Mouse (Mus musculus) embryo, embryonic 9.5 days (tissue): ENCODE measurements at regions not wholly inside any gene's neighbourhood (a gene's known extent, or its start where the extent isn't known, plus 50 kb on each side); places are given as distances from the start of the nearest gene placed in this dataset.

Experiments used
- DNase-seq: peaks from one replicate; pipeline ENCODE4 v3.0.0-alpha.2; 2017; ENCODE audit errors: extremely low spot score

- no peak for DNase-seq
Observed at GRCm38 (mm10) chr17:83898531-83898930, 50.8 kb upstream of the Haao start.
